Mouse (Mus musculus) neutrophil, adult 5-6 weeks (primary cell): ENCODE data around the gene Pstpip1. TPM values are rescaled to one million over a fixed set of nuclear protein-coding genes. Genes with fewer than 3 reads are reported as not detected.

ENCODE experiments used
- total RNA-seq: library from RNA; stranded (forward); fragments of 200-1000 nt; gene quantifications from 2 replicates; pipeline ENCODE4 v1.2.3, GENCODE M21; 2017

The Pstpip1 gene
- total RNA-seq, 1 experiment from 2014 or later = 369 TPM

Other genes starting within 250 kb of the Pstpip1 start
- 41.0 and 45.9 TPM in 2 replicates for gene Scaper, start 151.8 kb upstream of the Pstpip1 start, total RNA-seq
- gene 4930563M21Rik, start 79.4 kb upstream of the Pstpip1 start, total RNA-seq = not detected in 2 replicates
- gene Rcn2, start 48.1 kb upstream of the Pstpip1 start, total RNA-seq = 24.9 and 27.7 TPM in 2 replicates
- gene Tspan3, start 75.5 kb downstream of the Pstpip1 start, total RNA-seq = 6.3 and 6.9 TPM in 2 replicates